Mouse (Mus musculus) mature B cell (primary cell): Measurements from ENCODE around the gene Ptprg.
"Not testable (repeated sequence)": the region's sequence is repeated elsewhere in the genome, so short reads cannot be mapped to it uniquely, and the experiment has no call there.

Experiments used
- in situ Hi-C: fragments of 300-500 bp; cut with MboI; formaldehyde crosslinking; loops from 2 replicates; pipeline ENCODE4 v1.14.3; 2019

Ptprg gene

DNA sequence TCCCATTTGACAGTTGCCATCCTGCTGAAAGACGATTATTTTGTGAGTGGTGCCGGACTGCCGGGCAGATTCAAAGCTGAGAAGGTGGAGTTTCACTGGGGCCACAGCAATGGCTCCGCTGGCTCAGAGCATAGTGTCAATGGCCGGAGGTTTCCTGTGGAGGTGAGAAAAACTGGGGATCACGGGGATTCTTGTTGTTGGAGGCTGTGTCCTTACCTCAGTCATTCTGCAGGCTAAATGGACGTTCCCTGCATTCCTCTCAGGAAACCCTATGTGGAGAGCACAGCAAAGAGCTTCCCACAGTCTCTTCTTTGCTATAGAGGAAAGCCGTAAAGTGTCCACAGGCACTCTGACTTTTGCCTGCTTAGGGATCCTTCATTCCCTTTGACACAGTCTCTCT, 409.2 kb downstream of the Ptprg start:
- in situ Hi-C loops: no loop called here

GRCm38 (mm10) chr14:11963791-11964190, 410.5 kb downstream of the Ptprg start:
- in situ Hi-C loops: no loop called here

DNA sequence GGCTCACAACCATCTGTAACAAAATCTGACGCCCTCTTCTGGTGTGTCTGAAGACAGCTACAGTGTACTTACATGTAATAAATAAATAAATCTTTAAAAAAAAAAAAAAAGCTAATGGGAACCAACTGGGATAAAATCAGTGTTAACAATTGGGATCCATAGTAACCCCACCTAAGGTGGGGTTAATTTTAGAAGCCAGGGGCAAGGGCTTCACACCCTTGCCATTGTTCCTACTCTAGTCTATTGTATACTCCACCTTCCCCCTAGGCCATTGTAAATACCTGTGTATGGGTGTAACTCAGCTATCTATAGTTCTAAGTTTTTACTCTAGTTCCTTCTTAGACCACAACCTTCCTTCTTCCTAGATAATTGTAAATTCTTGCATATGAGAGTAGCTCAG, 411.0 kb downstream of the Ptprg start:
- in situ Hi-C loops: not testable (repeated sequence)

DNA sequence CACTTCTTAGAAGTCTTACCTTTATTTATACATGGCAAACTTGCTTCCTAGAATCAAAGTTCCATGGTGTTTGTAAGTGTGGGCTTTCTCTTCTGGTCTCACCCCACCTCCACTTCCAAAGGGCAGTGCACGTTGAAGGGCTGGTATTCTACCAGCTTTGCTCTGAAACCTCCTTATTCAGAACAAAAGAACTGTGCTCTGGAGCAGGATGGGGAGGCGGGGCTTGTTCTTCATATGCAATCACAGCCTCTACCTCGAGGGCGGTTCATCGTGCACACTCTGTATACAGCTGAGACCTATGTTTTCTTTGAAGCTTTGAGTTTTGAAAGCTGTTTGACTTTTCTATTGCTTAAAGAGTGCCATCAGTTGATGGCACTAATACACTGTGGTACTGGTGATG, 412.5 kb downstream of the Ptprg start:
- in situ Hi-C loops: no loop called here

DNA sequence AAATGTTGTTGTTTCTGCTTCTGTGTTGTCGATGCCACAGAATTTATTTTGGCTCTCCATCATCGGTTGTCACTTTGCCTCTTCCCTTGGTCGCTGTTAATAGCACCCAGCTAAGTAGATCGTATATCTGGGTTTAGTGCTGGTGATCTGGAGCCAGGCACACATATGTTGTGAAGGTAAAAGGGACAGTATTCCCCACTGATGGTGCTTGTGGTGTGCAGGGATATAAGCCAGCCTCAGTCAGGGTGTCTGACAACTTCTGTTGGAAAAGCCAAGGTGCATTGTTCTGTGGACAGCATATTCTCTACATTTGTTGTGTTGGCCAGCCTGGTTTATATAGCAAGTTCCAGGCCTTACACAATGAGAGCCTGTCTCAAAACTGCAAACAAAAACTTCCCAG, 428.4 kb downstream of the Ptprg start:
- in situ Hi-C loops: no loop called here

- in situ Hi-C loops: no loop called here
Measured at GRCm38 (mm10) chr14:11983031-11983430, 429.7 kb downstream of the Ptprg start.

DNA sequence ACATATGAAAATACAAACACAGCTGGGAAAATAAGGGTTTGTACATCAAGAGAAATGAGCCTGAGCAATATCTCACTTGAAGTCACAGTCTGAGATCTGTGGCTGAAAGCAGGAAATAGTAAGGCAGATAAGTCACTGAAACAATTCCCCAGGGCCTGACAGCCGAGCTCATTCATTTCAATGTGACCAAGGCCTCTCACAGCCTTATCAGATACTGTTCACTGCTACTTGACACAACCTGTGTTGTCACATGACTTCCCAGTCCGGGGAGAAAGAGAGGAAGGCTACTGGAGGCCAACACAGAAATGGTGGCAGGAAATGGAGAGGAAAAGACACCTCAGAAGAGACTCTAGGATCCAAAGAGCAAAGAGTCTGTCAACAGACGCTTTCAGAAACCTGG, 430.8 kb downstream of the Ptprg start:
- in situ Hi-C loops: no loop called here

- in situ Hi-C loops: no loop called here
Measured at GRCm38 (mm10) chr14:11988975-11989374, 435.6 kb downstream of the Ptprg start.

- in situ Hi-C loops: no loop called here
Measured at GRCm38 (mm10) chr14:11991151-11991550, 437.8 kb downstream of the Ptprg start.

GRCm38 (mm10) chr14:11992111-11992510, 438.8 kb downstream of the Ptprg start:
- in situ Hi-C loops: no loop called here

DNA sequence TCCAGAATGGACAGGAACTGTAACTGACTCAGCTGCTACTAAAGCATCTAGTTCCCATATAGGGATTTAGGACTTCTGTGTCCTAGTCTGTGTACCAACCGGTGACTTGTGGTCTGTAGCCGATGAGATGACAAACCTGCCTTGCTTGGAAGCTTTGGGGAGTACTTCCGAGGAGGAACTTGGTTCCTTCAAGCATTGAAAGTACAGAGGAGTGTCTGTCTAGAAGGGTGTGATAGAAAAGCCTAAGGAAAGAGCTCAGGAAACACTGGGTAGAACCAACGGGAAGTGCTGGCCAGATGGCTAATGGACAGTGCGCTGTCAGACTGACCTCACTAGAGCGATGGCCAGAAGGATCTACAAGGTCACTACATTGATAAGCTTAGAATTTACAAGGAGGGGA, 439.2 kb downstream of the Ptprg start:
- in situ Hi-C loops: no loop called here

GRCm38 (mm10) chr14:11997555-11997954, 444.2 kb downstream of the Ptprg start:
- in situ Hi-C loops: no loop called here

GRCm38 (mm10) chr14:11998464-11998863, 445.1 kb downstream of the Ptprg start:
- in situ Hi-C loops: no loop called here

DNA sequence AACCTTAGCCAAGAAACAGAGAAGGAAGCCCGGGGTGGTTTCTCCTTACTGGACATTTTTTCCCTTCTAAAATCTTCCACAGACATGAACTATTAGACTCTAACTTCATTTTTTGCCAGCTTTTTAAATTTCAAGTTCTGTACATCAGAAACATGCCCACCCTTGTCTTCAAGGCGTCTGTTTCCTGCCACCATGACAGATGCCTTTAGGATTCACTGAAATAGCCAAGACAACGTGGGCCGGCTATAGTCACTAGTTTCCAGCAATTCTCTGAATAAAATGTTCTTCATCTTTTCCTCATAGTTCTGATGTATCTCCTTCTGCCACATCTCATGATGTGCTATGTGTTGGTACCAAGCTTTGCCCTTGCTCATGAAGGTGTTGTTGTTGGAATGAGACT, 450.7 kb downstream of the Ptprg start:
- in situ Hi-C loops: no loop called here

GRCm38 (mm10) chr14:12011766-12012165, 458.4 kb downstream of the Ptprg start:
- in situ Hi-C loops: no loop called here

DNA sequence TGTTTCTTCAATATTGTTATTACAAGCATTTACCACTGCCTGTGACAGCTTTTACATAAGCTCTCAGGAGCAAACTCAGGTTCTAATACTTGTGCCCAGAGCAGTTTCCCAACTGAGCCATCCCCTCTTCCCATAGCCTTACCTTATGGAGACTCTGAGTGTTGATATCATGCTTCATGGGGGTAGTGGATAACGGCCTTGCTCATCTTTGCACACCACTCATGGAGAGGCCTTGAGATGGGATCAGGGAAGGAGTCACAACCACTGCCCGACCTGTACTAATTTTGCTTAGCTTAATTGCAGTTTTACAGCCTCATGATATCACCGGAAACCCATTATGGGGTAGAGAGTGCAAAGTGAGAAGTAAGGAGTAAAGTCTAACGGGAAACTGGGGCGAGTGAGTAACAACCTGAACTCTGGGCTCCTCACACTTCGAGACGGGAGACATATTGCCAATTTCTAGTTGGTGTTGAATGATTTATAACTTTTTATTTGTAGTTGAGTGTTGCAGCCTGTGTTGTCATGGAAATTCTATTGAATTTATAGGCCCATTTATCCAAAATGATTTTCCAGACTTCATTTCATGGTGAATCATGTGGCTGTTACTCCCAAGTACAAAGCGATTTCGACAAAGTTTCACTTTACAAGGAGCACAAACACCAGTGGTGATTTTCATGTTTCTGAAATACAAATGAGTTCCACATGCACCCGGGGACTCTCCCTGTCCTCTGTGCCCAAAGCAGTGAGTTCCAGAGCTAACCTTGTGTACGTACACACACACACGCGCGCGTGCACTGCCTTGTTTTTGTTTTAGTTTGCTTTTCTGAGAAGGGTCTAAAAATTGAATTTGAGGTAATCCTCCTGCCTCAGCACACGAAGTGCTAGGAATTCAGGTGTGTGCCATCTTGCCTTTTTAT, 472.7 kb downstream of the Ptprg start:
- in situ Hi-C loops: no loop called here

- in situ Hi-C loops: no loop called here
Measured at GRCm38 (mm10) chr14:12027247-12027646, 473.9 kb downstream of the Ptprg start.

DNA sequence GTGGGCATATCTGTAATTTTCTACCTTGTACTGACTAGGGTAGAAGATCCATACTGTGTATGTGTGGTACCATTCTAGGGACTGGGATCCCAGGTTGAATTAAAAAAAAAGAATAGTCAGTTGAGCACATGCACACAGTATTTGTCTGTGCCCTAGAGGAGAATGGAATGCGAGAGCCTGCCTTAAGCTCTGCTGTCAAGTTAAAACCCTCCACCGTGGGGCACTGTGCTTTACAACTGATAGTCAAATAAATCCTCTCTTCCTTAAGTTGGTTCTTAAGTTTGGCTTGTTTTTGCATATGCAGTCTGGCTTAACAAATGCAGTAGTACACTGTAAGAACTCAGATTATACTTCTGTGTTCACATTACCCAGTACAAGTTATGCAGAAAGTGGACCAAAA, 476.6 kb downstream of the Ptprg start:
- in situ Hi-C loops: no loop called here

DNA sequence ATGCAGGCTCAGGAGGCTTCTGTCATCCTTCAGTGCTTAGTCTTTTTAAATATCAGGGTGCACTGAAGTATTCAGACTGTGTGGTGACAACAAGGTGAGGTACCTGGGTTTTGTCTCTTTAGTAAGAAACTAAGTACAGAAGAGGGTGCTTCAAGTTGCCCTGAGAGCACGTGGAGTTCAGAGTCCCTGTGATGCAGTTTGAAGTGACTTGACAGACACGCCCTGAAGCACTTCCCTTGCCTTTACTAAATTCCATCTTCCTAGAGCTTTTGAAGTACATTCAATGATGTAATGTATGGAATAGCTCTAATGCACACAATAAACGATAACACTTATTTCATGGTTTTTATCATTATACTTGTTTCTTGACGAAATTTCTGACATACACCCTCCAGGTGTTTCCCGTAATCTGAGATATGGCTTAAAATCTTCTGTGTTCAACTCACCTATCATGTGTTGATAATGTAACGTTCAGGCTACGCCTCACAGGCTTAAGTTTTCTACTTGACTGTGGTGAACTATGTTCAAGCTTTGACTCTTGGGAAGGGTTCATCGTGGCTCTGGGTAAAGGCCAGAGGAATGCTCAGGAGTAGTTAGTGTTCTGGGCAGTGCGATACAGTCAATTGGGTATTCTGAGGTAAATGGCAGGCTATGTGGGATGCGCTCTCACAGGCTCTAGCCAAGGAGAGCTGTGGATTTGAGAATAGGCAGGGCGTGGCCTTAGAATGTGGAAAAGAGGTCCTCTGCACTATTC, 483.4 kb downstream of the Ptprg start:
- in situ Hi-C loops: no loop called here

DNA sequence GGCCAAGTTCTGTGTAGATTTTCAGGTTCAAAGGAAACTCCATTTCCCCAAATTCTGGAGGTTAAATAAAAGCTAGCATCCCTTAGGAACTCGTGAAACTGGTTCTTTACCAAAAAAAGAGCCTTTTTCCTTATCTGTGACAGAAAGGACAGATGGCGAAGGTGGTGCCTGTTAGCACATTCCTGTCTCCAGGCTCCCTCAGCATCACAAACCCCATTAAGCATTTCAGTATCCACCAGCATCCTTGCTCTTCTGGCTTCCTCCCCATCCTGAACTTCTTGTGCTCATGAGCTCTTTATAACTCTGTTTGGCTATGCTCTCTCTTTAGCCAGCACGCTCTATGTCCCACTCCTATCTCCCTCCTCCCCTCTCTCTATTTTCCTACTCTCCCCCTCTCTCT, 486.4 kb downstream of the Ptprg start:
- in situ Hi-C loops: no loop called here

DNA sequence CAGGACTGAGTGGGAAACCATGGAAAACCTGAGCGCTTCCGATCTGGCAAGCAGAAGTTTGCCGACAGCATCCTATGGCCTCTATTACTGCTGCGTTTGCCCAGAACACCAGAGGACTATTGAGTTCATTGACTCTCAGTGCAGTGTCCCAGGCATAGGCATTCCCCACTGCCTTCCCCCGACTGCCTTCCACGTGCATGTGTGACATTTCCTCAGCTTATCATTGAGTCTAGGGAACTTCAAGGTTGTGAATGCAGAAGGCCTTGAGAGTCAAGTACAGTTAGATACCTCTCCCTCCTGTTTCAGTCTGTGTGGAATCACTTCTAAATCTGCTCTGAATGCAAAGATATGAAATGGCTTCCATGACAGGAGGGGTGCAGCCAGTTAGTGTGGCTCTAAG, 488.2 kb downstream of the Ptprg start:
- in situ Hi-C loops: no loop called here

DNA sequence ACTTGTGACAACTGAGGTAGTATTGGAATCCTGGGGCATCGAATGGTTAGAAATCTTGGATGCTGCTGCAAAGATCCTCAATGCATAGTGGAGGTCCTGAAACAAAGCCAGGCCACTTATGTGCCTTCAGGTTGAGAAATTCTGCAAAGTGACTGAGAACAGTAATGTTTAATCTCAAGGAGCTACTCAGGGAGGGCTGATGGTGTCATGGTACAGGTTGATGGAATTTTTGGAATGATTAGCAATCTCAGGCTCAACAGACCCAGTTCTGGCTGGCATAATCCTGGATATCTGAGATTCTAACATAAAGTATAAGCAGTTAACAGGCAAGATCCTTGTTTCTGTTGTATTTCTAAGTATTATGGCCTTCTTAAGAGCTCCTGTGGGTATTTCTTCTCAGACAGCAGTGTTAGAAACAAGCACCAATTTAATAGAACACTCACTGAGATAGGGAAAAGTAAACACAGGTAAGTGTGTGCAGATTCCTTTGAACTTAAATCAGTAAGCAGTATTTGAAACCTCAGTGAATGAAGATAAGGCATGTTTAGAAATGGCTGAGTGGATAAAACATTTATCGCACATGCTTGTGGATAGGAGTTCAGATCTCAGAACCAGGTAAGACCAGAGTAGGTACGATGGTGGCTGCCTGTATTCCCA, 493.0 kb downstream of the Ptprg start:
- in situ Hi-C loops: no loop called here

DNA sequence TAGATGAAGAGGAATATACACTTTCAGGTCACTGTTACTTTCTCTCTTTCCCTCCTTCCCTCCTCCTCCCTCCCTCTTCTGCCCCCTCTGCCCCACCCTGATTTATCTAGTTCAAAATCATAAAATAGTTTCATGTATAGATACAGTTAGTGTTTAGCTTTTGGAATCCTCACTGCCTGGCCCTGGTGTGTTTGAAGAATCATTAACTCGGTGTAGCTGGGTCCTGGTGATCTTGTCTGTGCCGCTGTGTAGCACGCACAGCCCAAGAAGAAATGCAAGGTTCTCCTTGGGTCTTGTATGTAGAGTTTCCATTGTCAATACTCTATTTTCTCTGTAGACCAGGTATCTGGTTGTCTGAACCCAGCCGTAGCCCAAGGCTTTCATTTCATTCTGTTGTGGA, 494.3 kb downstream of the Ptprg start:
- in situ Hi-C loops: no loop called here
